Mouse (Mus musculus): ENCODE measurements at regions not wholly inside any gene's neighbourhood (a gene's known extent, or its start where the extent isn't known, plus 50 kb on each side); places are given as distances from the start of the nearest gene placed in this dataset.

DNA sequence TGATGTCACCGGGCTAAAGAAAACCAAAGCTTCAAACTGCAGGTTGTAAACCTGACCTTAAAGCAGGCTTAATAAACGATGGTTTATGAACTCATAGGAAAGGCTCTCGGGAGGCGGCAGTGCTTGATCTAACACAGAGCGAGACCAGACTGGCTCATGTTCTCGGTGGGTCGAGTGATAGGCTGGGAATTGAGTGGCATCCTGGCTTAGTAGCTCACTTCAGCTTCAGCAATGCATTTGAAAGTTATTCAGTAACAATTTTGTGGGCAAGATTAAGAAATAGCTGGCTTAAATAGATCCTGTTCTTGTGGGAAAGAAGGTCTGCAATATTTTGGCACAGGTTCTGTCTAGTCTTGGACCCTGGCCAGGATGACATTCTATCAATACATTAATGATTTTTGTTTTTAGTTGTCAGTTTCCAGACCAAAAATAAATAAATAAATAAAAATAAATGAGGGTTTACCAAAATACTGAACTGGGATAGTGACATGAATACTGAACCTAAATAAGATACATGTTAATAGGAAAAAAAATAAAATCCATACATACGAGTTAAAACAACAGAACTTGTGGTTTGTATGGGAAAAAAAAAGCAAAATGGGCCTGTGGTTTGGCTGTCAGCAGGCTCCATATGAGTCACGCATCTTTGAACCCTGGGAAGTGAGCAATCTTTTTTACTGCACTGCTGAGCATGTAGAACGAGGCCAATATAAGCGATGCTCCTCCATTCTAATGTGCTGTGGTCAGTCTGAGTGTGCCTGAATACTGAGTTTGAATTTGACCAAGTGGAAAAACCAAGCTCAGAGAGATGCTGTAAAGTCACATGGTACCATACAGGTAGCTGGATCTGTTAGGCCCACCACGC, 68.7 kb upstream of the Ddit4l start:
- Histone ChIP-seq H3K4me1 (replicated peaks; ENCODE audit: control insufficient read depth, insufficient read depth, low read length) (peaks cover 5% of the 10 kb centered on the region), H3K4me2 (ENCODE audit: low read length) (no peak overlapping the region), H3K9ac (replicated peaks; ENCODE audit: low read depth, low read length) (no peak overlapping the region), H3K27me3 (replicated peaks; ENCODE audit: control insufficient read depth, insufficient read depth, low read length) (no peaks in the 10 kb centered on the region), H3K4me3 (replicated peaks; ENCODE audit: low read length) (no peak overlapping the region), H3K36me3 (ENCODE audit: control insufficient read depth, insufficient read depth) (no peaks in the 10 kb centered on the region), H3K27ac (ENCODE audit: low read length) (no peak overlapping the region), H3K9me3 (ENCODE audit: control insufficient read depth, low read length) (no peaks in the 10 kb centered on the region)
- no peak for ATAC-seq
- 76% methylated on average over 12 of the region's 12 CpGs for WGBS

GRCm38 (mm10) chr3:137560851-137561449, 60.5 kb upstream of the Ddit4l start:
- WGBS: 37% methylated on average over 6 of the region's 6 CpGs
- ATAC-seq: peak; percentile 92

GRCm38 (mm10) chr3:137561986-137562385, 59.4 kb upstream of the Ddit4l start:
- H3K27ac ChIP-seq (ENCODE audit: low read length): no peak overlapping the region
- no peaks in the 10 kb centered on the region for H3K27me3 ChIP-seq (replicated peaks; ENCODE audit: control insufficient read depth, insufficient read depth, low read length)
- peaks cover 15% of the 10 kb centered on the region for H3K4me1 ChIP-seq (replicated peaks; ENCODE audit: control insufficient read depth, insufficient read depth, low read length)
- no peak overlapping the region for H3K4me3 ChIP-seq (replicated peaks; ENCODE audit: low read length)
- H3K9me3 ChIP-seq (ENCODE audit: control insufficient read depth, low read length): no peaks in the 10 kb centered on the region
- H3K9ac ChIP-seq (replicated peaks; ENCODE audit: low read depth, low read length): no peak overlapping the region
- WGBS: 38% methylated on average over 2 of the region's 2 CpGs
- no peak overlapping the region for H3K4me2 ChIP-seq (ENCODE audit: low read length)
- H3K36me3 ChIP-seq (ENCODE audit: control insufficient read depth, insufficient read depth): no peaks in the 10 kb centered on the region
- no peak for ATAC-seq

More at GRCm38 (mm10) chr3:137560851-137561449, 60.5 kb upstream of the Ddit4l start:
- H3K9ac ChIP-seq (replicated peaks; ENCODE audit: low read depth, low read length): no peak overlapping the region
- no peaks in the 10 kb centered on the region for H3K27me3 ChIP-seq (replicated peaks; ENCODE audit: control insufficient read depth, insufficient read depth, low read length)
- H3K4me3 ChIP-seq (replicated peaks; ENCODE audit: low read length): no peak overlapping the region
- no peak overlapping the region for H3K27ac ChIP-seq (ENCODE audit: low read length)
- no peaks in the 10 kb centered on the region for H3K36me3 ChIP-seq (ENCODE audit: control insufficient read depth, insufficient read depth)
- H3K4me1 ChIP-seq (replicated peaks; ENCODE audit: control insufficient read depth, insufficient read depth, low read length): peaks cover 15% of the 10 kb centered on the region
- H3K4me2 ChIP-seq (ENCODE audit: low read length): no peak overlapping the region
- H3K9me3 ChIP-seq (ENCODE audit: control insufficient read depth, low read length): no peaks in the 10 kb centered on the region

- 86% methylated on average over 6 of the region's 6 CpGs for WGBS
- no peak overlapping the region for H3K27ac ChIP-seq (ENCODE audit: low read length)
- H3K4me2 ChIP-seq (ENCODE audit: low read length): no peak overlapping the region
- no peak for ATAC-seq
- no peaks in the 10 kb centered on the region for H3K9me3 ChIP-seq (ENCODE audit: control insufficient read depth, low read length)
- no peaks in the 10 kb centered on the region for H3K27me3 ChIP-seq (replicated peaks; ENCODE audit: control insufficient read depth, insufficient read depth, low read length)
- H3K4me1 ChIP-seq (replicated peaks; ENCODE audit: control insufficient read depth, insufficient read depth, low read length): peaks cover 15% of the 10 kb centered on the region
- no peak overlapping the region for H3K9ac ChIP-seq (replicated peaks; ENCODE audit: low read depth, low read length)
- no peaks in the 10 kb centered on the region for H3K36me3 ChIP-seq (ENCODE audit: control insufficient read depth, insufficient read depth)
- H3K4me3 ChIP-seq (replicated peaks; ENCODE audit: low read length): no peak overlapping the region
Measured at GRCm38 (mm10) chr3:137563541-137564080, 57.8 kb upstream of the Ddit4l start.

- no peak overlapping the region for H3K9ac ChIP-seq (replicated peaks; ENCODE audit: low read depth, low read length)
- H3K4me2 ChIP-seq (ENCODE audit: low read length): no peak overlapping the region
- no peak overlapping the region for H3K27ac ChIP-seq (ENCODE audit: low read length)
- no peak for ATAC-seq
- peaks cover 15% of the 10 kb centered on the region for H3K4me1 ChIP-seq (replicated peaks; ENCODE audit: control insufficient read depth, insufficient read depth, low read length)
- WGBS: 58% methylated on average over 5 of the region's 5 CpGs
- no peaks in the 10 kb centered on the region for H3K9me3 ChIP-seq (ENCODE audit: control insufficient read depth, low read length)
- no peaks in the 10 kb centered on the region for H3K27me3 ChIP-seq (replicated peaks; ENCODE audit: control insufficient read depth, insufficient read depth, low read length)
- H3K36me3 ChIP-seq (ENCODE audit: control insufficient read depth, insufficient read depth): no peaks in the 10 kb centered on the region
- H3K4me3 ChIP-seq (replicated peaks; ENCODE audit: low read length): no peak overlapping the region
Measured at GRCm38 (mm10) chr3:137564282-137564681, 57.1 kb upstream of the Ddit4l start.

DNA sequence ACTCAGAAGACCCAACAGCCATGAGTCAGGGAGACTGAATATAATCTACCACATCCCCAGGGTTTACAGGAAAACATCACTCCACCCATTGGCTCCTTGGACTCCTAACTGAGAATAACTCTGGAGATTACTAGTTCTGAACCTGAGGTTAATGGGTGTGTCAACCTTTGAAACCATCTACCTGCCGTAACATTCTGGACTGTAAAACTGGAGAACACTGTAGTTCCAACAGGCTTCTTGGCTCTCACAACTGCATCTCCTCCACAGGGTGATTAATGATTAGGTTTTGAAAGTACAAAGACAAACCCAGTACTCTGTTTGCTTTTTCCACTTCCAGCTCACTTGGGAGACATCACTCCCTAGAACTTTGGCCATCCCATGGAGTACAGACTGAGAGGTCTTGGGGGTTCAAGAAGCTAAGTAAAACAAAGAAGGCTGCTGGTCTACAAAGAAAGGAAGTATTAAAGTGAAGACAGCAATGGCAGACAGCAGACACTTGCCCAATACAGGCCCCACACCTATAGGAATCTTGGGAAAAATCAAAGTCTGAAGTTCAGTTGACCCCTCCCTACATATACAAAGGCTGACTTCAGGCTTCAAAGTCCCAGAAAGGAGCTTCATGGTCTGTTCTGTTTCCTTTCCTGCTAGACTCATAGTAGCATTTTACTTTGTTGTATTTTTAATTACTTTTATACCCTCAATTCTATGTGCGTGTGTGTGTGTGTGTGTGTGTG, 52.7 kb upstream of the Ddit4l start:
- Histone ChIP-seq H3K4me3 (replicated peaks; ENCODE audit: low read length) (no peak overlapping the region), H3K27ac (ENCODE audit: low read length) (no peak overlapping the region), H3K4me2 (ENCODE audit: low read length) (no peak overlapping the region), H3K9ac (replicated peaks; ENCODE audit: low read depth, low read length) (no peak overlapping the region), H3K27me3 (replicated peaks; ENCODE audit: control insufficient read depth, insufficient read depth, low read length) (no peaks in the 10 kb centered on the region), H3K9me3 (ENCODE audit: control insufficient read depth, low read length) (no peaks in the 10 kb centered on the region), H3K4me1 (replicated peaks; ENCODE audit: control insufficient read depth, insufficient read depth, low read length) (peaks cover 2% of the 10 kb centered on the region; the same call in 1 of the 2 replicates), H3K36me3 (ENCODE audit: control insufficient read depth, insufficient read depth) (no peaks in the 10 kb centered on the region)
- whole genome bisulfite sequencing: 80% methylated on average over 2 of the region's 2 CpGs
- ATAC-seq: no peak
